Mouse (Mus musculus): ENCODE results near the gene Tmem56.

The Tmem56 gene

GRCm38 (mm10) chr3:121277009-121277408, 5.9 kb downstream of the Tmem56 start:
- no peak for DNase-seq

GRCm38 (mm10) chr3:121274010-121274409, 8.9 kb downstream of the Tmem56 start:
- DNase-seq = no peak

DNA sequence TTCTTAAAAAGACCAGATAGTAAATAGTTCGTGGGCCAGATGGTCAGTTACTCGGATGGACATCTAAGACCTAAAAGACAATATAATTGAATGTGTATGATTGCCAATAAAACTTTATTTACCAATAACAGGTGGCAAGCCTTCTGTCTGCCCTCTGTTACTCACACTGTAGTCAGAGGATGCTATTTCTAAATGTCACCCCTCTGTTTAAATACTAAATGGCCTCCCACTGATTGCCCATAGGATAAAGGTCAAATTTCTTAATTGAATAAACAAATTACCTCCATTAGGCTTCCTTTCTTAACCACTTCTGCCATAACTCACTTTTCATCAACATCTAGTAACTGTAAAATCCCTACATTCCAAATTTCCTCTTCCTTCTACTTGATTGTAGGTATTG, 10.3 kb downstream of the Tmem56 start:
- DNase-seq = no peak

- no peak for DNase-seq
Observed at GRCm38 (mm10) chr3:121267283-121267682, 15.6 kb downstream of the Tmem56 start.

DNA sequence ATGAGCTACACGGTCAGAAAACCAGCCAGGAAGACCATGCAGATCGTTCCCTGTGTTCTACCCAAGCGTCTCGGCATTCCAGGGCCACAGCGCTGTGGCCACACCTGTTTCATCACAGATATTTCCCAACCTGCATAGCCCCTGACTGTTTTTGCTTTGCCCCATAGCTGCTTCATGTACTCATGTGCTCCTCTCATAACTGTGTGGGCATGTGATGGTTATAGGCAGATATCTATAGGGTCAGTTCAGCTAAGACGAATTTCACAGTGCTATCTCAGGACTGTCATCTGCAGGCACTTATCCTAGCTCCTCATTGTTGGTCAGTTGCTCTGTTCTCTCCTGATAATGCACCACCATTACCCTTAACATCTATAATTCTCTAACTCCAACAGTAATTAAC, 18.7 kb downstream of the Tmem56 start:
- DNase-seq = no peak

DNA sequence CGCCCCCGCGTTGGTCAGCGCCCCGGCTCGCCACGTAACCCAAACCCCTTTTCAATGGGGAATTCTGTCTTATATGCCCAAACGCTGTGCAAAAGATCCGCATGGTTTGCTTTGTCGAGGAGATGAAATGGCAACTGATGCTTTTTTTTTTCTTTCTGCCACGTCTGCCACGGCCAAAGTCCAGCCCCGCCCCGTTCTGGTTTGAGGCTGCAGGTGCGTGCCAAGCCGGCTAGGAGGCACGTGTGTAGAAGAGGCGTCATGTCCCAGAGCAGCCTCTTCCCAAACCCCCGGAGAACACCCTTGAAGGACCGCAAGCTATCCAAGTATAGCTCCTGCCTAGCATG, 19.7 kb downstream of the Tmem56 start:
- peak; percentile 82 for DNase-seq

GRCm38 (mm10) chr3:121262521-121263204, 20.2 kb downstream of the Tmem56 start:
- DNase-seq = peak; percentile 44

- no peak for DNase-seq
Observed at GRCm38 (mm10) chr3:121261939-121262520, 20.9 kb downstream of the Tmem56 start.

DNA sequence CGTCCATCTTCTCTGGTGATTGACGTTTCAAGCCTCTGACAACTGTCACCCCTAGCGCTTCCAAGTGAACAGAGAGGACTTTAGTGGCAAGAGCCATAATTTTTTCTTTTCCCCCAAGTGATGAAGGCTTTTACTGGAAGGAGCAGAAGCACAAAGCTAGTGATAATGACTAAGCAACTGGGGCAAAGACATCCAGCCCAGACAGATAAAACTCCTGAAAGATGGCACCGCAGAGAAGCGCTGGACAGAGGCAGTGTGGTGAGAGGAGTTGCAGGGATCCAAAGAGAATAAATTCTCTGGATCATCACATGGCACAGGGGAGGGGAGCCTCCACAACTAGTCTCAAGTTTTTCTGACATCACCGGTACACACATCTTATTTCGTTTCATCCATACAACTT, 21.6 kb downstream of the Tmem56 start:
- no peak for DNase-seq

DNA sequence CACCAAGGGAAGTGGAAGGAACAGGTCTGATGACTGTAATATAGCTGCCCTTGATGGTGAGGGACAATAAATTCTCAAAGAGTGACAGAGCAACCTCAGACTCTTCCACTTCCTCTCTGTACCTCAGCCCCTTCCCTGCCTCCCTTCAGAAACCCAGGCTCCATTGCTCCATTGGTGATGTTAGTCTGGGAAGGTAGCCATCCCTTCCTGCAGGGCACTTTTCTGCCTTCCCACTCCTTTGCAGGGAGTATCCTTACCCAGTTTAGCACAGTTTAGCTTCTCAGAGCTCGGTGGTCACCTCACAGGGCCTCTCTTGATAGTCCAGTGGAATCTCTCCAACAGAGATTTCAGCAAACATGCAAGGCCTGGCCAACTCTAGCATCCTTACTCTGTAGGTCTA, 22.1 kb downstream of the Tmem56 start:
- DNase-seq = no peak

- no peak for DNase-seq
Observed at GRCm38 (mm10) chr3:121260041-121260440, 22.9 kb downstream of the Tmem56 start.

DNA sequence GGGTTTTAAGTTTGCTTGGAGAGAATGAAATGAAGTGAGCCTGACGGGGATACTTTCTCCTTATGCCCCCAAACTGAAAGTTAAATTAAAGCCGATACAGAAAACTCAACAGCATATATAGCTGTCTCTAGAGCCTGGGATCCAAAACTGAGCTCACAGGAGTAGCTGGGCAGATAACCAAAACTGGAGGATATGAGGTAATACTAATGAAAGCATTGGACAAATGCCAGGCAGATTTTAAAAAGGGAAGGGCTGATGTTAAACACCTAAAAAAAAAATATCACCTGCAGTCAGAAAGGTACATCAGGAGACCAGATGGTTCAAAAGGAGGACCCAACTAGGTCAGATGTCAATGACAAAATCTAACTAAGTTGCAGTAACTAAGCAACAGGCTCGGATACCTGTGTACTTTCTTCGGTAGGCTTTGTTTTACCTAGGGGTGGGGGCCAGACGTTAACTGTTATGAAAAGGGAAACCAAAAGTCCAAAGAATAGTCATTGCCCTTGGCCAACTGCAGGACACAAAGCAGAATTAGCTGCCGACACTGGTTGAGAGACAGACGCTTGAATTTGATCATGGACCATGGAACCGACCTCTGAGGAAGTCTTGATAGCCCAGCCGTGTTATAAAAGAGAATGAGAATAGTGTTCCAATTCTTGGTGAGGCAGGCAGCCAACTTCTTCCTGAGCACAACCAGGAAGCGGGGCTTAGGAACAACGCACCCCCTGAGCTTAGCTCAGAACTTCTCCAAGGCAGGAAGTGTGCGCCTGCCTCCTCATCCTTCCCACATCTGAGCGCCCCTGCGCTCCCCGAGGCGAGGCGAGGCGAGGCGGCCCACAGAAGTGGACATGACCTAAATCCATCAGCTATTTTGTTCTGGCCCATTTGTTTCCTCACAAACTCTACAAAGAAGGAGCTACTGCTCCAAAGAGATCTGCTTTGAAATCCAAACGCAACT, 24.1 kb downstream of the Tmem56 start:
- no peak for DNase-seq

DNA sequence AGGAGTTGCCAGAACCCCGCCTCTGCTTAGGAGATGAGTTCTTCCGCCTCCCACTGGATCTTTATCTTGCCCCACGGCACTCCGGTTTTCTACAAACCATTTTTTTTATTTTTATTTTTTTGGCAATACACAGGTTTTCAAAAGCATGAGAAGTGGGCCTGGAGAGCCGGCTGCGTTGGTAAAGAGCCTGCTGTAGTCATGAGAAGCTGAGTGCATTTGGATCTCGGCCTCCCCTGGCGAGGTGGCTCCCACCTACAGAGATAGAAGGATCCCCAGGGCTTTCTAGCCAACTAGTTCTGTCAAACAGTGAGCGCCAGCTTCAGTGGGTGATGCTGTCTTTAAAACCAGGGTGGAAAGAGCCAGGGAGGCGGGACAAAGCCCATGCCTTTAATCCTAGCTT, 25.5 kb downstream of the Tmem56 start:
- DNase-seq = no peak

DNA sequence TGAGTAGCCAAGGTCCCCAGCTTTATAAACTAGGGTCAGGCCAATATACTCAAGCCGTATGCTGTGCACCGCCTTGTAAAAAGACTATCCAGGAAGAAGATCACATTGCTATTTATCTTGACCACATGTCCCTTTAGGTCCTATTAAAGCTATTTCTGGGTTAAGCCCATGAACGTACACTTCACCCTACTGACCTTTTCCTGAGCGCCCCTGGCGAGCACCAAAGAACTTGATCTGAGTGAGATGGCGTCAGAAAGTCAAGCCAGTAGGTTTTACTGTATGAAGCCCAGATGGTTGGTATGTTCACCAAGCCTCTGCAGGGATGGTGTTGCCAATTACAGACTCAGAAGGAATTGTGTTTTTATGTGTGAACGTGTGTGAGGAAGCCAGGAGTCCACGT, 26.8 kb downstream of the Tmem56 start:
- no peak for DNase-seq

DNA sequence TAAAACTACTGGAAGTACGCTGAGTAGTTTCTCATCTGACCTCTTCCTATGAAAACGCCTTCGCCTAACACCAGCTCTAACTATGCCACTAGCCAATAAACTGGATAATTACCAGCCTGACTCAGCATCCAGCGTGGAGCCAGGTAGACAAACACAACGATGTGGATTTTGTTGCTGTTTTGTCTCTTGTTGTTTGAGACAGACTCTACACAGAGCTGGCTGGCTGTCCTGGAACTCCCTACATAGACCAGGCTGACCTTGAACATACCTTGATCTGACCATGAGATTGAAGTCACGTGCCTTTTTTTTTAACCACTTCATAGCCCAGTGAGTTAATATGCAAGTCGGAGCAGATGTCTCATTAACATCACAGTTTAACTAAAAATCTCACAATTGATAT, 27.4 kb downstream of the Tmem56 start:
- DNase-seq = no peak

DNA sequence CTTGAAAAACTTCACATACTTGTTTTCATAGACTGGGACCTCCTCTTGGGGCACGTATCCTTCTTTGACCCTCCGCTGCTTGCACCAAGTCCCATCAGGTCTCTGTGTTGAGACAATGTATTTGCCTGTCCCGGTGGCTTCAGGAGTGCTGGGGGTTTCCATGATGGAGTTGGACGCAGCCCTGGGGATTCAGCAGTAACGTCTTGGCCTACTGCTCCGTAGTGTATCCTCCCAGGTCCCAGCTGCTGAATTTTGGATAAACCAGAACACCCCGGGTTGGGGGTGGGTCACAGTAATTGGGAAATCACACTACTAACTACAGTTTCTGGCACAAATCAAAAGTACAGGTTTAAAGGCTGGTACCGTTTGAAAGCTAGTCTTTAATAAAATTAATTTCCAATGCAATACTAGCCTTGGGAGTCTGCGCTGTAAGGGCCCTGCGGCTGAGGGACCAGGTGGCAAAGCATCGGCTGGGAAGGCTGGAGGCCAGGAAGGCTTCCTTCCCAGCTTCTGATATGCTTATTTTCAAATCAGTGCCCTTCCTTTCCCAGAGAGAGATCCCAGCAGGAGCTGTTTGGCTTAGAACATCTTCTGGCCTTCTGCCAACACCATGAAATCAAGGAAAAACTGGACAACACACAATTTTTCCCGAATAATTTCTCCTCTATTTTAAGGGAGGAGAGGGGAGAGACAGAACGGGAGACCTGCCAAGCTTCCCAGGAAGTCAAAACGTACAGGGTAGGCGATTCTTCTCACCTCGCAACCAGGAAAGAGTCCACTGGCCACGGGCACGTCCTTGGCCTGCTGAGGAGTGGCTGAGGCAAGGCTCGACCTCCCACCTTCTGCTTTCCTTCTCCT, 32.1 kb downstream of the Tmem56 start:
- DNase-seq = no peak

DNA sequence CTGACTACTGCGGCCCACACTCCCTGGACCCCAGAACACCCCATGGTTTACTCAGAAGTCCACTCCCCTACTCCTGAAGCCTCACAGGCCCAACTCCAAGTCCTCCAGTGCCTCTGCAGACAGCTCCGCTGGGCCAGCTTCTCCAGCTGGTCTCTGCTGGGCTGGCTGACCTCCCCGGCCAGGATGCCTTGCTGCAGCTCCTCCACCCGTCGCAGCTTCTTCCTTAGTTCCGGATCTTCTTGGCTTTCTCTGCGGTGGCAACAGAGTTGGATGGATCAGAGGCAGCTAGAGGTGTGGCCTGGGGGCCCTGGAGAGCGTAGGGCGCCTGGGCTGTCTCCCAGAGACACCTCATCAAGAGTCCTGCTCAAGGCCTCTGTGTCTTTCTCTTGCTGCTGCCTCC, 32.9 kb downstream of the Tmem56 start:
- no peak for DNase-seq

GRCm38 (mm10) chr3:121242941-121243340, 40.0 kb downstream of the Tmem56 start:
- DNase-seq = no peak

GRCm38 (mm10) chr3:121242111-121242936, 40.6 kb downstream of the Tmem56 start:
- DNase-seq = no peak

DNA sequence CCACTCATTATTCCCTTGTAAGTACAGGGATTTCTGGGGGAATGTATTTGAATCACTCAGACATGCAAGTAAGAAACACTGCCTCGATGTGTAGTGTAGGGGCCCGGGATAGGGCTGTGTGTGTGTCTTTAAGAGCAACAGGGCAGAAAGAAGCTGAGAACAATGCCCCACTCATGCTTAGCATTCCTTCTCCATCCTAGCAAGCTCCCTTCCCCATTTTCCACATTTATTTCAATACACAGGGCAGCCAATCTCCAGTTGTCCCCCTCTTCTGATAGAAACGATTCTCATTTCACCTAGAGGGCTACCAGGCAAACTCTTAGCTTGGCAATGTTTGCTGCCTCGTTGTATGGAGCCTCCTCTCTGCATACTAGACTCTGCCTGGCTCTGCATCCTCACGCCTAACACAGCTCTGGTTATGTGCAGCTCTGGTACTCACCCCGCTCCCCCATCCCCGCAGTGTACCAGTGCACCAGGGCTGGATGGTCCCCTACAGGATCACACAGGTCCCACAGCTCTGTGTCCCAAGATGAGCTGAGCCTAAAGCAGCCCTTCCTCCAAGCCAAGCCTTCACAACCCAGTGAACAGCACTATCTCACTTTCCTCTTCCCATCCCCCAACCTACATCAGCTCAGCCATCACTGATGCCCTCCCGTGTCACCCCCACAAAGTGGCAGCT, 42.4 kb downstream of the Tmem56 start:
- no peak for DNase-seq

- DNase-seq = no peak
Observed at GRCm38 (mm10) chr3:121239096-121239495, 43.8 kb downstream of the Tmem56 start.
